Mouse (Mus musculus) colon, adult 2 months (tissue): ENCODE measurements around the gene Emx1. TPM values are rescaled to one million over a fixed set of nuclear protein-coding genes. Genes with fewer than 3 reads are reported as not detected.

Experiments
- polyA plus RNA-seq: library from polyadenylated mRNA; depleted of rRNA; stranded (reverse); fragments of >200 nt; gene quantifications from 2 replicates; pipeline ENCODE4 v1.2.3, GENCODE M21; 2012; rRNA removed

Gene Emx1
- polyA plus RNA-seq, result not detected in 2 replicates

GRCm38 (mm10) chr6:85187340-85188211 lies at the start of gene Emx1:
Emx1 (plus strand) TSS chr6:85187438.

Other genes with a start within 250 kb of the Emx1 start
- gene Exoc6b, start 117.9 kb upstream of the Emx1 start, polyA plus RNA-seq, result 5.8 and 7.2 TPM in 2 replicates
- gene Spr, start 49.7 kb upstream of the Emx1 start, polyA plus RNA-seq, result 47.0 and 51.0 TPM in 2 replicates
- 14.9 and 25.3 TPM in 2 replicates for gene Sfxn5, start 146.0 kb downstream of the Emx1 start, polyA plus RNA-seq
- gene Rab11fip5, start 187.2 kb downstream of the Emx1 start, polyA plus RNA-seq, result 11.1 and 13.5 TPM in 2 replicates
- gene Noto, start 236.4 kb downstream of the Emx1 start, polyA plus RNA-seq, result not detected in 2 replicates
- gene Smyd5, start 244.6 kb downstream of the Emx1 start, polyA plus RNA-seq, result 10.9 and 13.1 TPM in 2 replicates